Mouse (Mus musculus) liver, adult 2 months (tissue): Measurements from ENCODE around the gene Tmem218. TPM values are rescaled to one million over a fixed set of nuclear protein-coding genes. Genes with fewer than 3 reads are reported as not detected.

Experiments used
- DNase-seq: peaks from one replicate; pipeline ENCODE4 v3.0.0-alpha.2; 2011; ENCODE audit warnings: low read depth, low spot score; ENCODE audit errors: extremely low read depth
- H3K27ac ChIP-seq: fragments of 200-500 bp; replicated peaks from 2 replicates; pipeline ENCODE4 v1.5.1; 2012; ENCODE audit warnings: low read depth, mild to moderate bottlenecking, control low read depth, inconsistent platforms, low read length; ENCODE audit not compliant: insufficient read depth
- H3K27me3 ChIP-seq: fragments of 200-500 bp; 2 replicates; pipeline ENCODE4 v1.6.1; 2012; ENCODE audit warnings: mild to moderate bottlenecking, moderate library complexity, low read length, inconsistent platforms; ENCODE audit not compliant: control insufficient read depth, insufficient read depth
- H3K36me3 ChIP-seq: fragments of 200-500 bp; 2 replicates; pipeline ENCODE4 v1.6.1; 2012; ENCODE audit warnings: low read length, inconsistent platforms; ENCODE audit not compliant: control insufficient read depth, insufficient read depth
- H3K4me1 ChIP-seq: fragments of 200-500 bp; 2 replicates; pipeline ENCODE4 v1.6.1; 2011; ENCODE audit warnings: low read length; ENCODE audit not compliant: control insufficient read depth, insufficient read depth
- H3K4me3 ChIP-seq: fragments of 200-500 bp; 2 replicates; pipeline ENCODE4 v1.5.1; 2011; ENCODE audit warnings: low read depth, mild to moderate bottlenecking, control low read depth, low read length, moderate library complexity; ENCODE audit not compliant: insufficient read depth
- H3K79me2 ChIP-seq: fragments of 200-500 bp; 2 replicates; pipeline ENCODE4 v1.6.1; 2012; ENCODE audit warnings: inconsistent platforms, mild to moderate bottlenecking, low read length, moderate library complexity; ENCODE audit not compliant: control insufficient read depth, insufficient read depth
- H3K9ac ChIP-seq: fragments of 200-500 bp; 2 replicates; pipeline ENCODE4 v1.6.1; 2012; ENCODE audit warnings: low read depth, mild to moderate bottlenecking, control low read depth, inconsistent platforms, low read length
- CTCF ChIP-seq: fragments of 200-500 bp; IDR thresholded peaks from 2 replicates; pipeline ENCODE4 v1.5.1; 2011; ENCODE audit warnings: low read depth, low read length, control low read depth
- POLR2A ChIP-seq: fragments of 200-500 bp; IDR thresholded peaks from 2 replicates; pipeline ENCODE4 v1.6.1; 2011; ENCODE audit warnings: low read length, control low read depth; ENCODE audit not compliant: insufficient read depth; ENCODE audit errors: extremely low read depth
- WGBS: fragments of 180-500 bp; shearing (Covaris S2); methylation state at CpG from one replicate; pipeline ENCODE4 v1.1.7; 2018; 5-methylcytosine and 5-hydroxymethylcytosine counted together
- polyA plus RNA-seq: library from polyadenylated mRNA; depleted of rRNA; stranded (reverse); fragments of >200 nt; gene quantifications from 2 replicates; pipeline ENCODE4 v1.2.3, GENCODE M21; 2012; rRNA removed
- total RNA-seq: library from RNA; depleted of rRNA; stranded (reverse); fragments of >200 nt; gene quantifications from 2 replicates; pipeline ENCODE4 v1.2.3, GENCODE M21; 2014; rRNA removed

Gene Tmem218
- total and polyA plus RNA-seq, 2 experiments, result 1.1 to 1.4 TPM

DNA sequence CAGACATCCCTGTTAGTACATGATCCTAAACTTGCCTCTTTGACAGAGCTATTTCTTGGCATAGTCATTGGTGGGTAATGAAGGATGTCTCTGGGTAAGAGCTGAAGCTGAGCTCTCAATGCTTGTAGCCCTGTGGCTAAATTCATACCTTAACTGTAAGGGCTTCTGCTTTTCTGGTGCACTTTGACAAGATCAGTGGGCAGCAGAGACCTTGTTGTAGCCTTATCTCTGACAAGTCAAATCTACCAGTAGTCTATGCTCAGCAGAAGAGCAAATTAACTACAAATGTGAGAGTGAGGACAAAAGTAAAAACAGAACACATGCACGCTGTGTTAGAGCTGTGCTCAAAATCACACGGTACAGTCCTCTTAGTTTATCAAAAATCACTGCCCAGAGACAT, 58.6 kb downstream of the Tmem218 start:
- Histone ChIP-seq H3K4me1 (no peaks in the 10 kb centered on the region), H3K4me3 (no peak overlapping the region)

More for the DNA sequence above, 58.6 kb downstream of the Tmem218 start:
- H3K27ac ChIP-seq, result no peak overlapping the region
- H3K79me2 ChIP-seq, result no peaks in the 10 kb centered on the region
- DNase-seq, result no peak
- no peak for TF ChIP-seq POLR2A
- no peak for TF ChIP-seq CTCF
- no peaks in the 10 kb centered on the region for H3K36me3 ChIP-seq
- H3K9ac ChIP-seq, result no peak overlapping the region
- WGBS, result 93% methylated on average over 2 of the region's 2 CpGs
- no peaks in the 10 kb centered on the region for H3K27me3 ChIP-seq

Other genes with a start within 250 kb of the Tmem218 start
- gene Pknox2, start 60.8 kb upstream of the Tmem218 start, total RNA-seq, result 0.09 and 0.13 TPM in 2 replicates
- 0.42 and 0.46 TPM in 2 replicates for gene Pknox2, start 60.8 kb upstream of the Tmem218 start, polyA plus RNA-seq
- 1.8 TPM in 2 replicates for gene Slc37a2, start 47.5 kb downstream of the Tmem218 start, total RNA-seq
- gene Slc37a2, start 47.5 kb downstream of the Tmem218 start, polyA plus RNA-seq, result 1.7 TPM in 2 replicates
- 1.9 and 2.1 TPM in 2 replicates for gene Ccdc15, start 140.2 kb downstream of the Tmem218 start, total RNA-seq
- gene Ccdc15, start 140.2 kb downstream of the Tmem218 start, polyA plus RNA-seq, result 0.35 and 0.59 TPM in 2 replicates
- gene Hepacam, start 159.1 kb downstream of the Tmem218 start, total RNA-seq, result not detected in 2 replicates
- gene Hepacam, start 159.1 kb downstream of the Tmem218 start, polyA plus RNA-seq, result 0.02 TPM in 1 of 2 replicates, not detected in the other
- 3.6 and 6.8 TPM in 2 replicates for gene Robo4, start 193.7 kb downstream of the Tmem218 start, total RNA-seq
- gene Robo4, start 193.7 kb downstream of the Tmem218 start, polyA plus RNA-seq, result 5.0 and 7.4 TPM in 2 replicates
- gene Robo3, start 225.0 kb downstream of the Tmem218 start, total RNA-seq, result 0.07 TPM in 1 of 2 replicates, not detected in the other
- 0.41 and 0.67 TPM in 2 replicates for gene Robo3, start 225.0 kb downstream of the Tmem218 start, polyA plus RNA-seq